Mouse (Mus musculus) testis, adult 2 months (tissue): ENCODE measurements around the gene Ank. TPM values are rescaled to one million over a fixed set of nuclear protein-coding genes. Genes with fewer than 3 reads are reported as not detected.
A peak's percentile ranks its signal among the peaks of the same experiment; 100 is the strongest.

Experiments used
- H3K27ac ChIP-seq: fragments of 200-500 bp; 2 replicates; pipeline ENCODE4 v1.5.1; 2012; ENCODE audit warnings: low read depth, low read length; ENCODE audit not compliant: control insufficient read depth, insufficient read depth
- H3K27me3 ChIP-seq: fragments of 200-500 bp; 2 replicates; pipeline ENCODE4 v1.6.1; 2012; ENCODE audit warnings: mild to moderate bottlenecking, low read length, moderate library complexity; ENCODE audit not compliant: control insufficient read depth, insufficient read depth
- H3K36me3 ChIP-seq: fragments of 200-500 bp; 2 replicates; pipeline ENCODE4 v1.6.1; 2012; ENCODE audit warnings: mild to moderate bottlenecking, low read length; ENCODE audit not compliant: control insufficient read depth, insufficient read depth
- H3K4me1 ChIP-seq: fragments of 200-500 bp; 2 replicates; pipeline ENCODE4 v1.6.1; 2012; ENCODE audit warnings: low read length; ENCODE audit not compliant: control insufficient read depth, insufficient read depth
- H3K4me3 ChIP-seq: fragments of 200-500 bp; 2 replicates; pipeline ENCODE4 v1.5.1; 2012; ENCODE audit warnings: low read depth, mild to moderate bottlenecking, low read length, moderate library complexity, mixed read lengths; ENCODE audit not compliant: control insufficient read depth
- CTCF ChIP-seq: fragments of 200-500 bp; IDR thresholded peaks from 2 replicates; pipeline ENCODE4 v1.5.1; 2012; ENCODE audit warnings: low read depth, mild to moderate bottlenecking, inconsistent platforms, low read length, moderate library complexity; ENCODE audit not compliant: control insufficient read depth, insufficient read depth, insufficient replicate concordance
- POLR2A ChIP-seq: fragments of 200-500 bp; IDR thresholded peaks from 2 replicates; pipeline ENCODE4 v1.6.1; 2012; ENCODE audit warnings: low read depth, mild to moderate bottlenecking, inconsistent platforms, low read length, moderate library complexity; ENCODE audit not compliant: control insufficient read depth
- polyA plus RNA-seq: library from polyadenylated mRNA; depleted of rRNA; stranded (reverse); fragments of >200 nt; gene quantifications from 2 replicates; pipeline ENCODE4 v1.2.3, GENCODE M21; 2012

Gene Ank
- polyA plus RNA-seq, 1 experiment: 9.1 TPM

- Histone ChIP-seq H3K4me1 (no peaks in the 10 kb centered on the region), H3K27me3 (no peaks in the 10 kb centered on the region), H3K4me3 (no peak overlapping the region), H3K27ac (no peak overlapping the region), H3K36me3 (no peaks in the 10 kb centered on the region)
- TF ChIP-seq POLR2A (no peak), CTCF (no peak)
Observed at GRCm38 (mm10) chr15:27508169-27508568, 41.7 kb downstream of the Ank start.

- no peaks in the 10 kb centered on the region for H3K27me3 ChIP-seq
- no peaks in the 10 kb centered on the region for H3K36me3 ChIP-seq
- H3K4me1 ChIP-seq: no peaks in the 10 kb centered on the region
- no peak for TF ChIP-seq CTCF
- TF ChIP-seq POLR2A: no peak
- no peak overlapping the region for H3K4me3 ChIP-seq
- no peak overlapping the region for H3K27ac ChIP-seq
Observed at GRCm38 (mm10) chr15:27508982-27509381, 42.5 kb downstream of the Ank start.

- H3K27me3 ChIP-seq: no peaks in the 10 kb centered on the region
- no peaks in the 10 kb centered on the region; the same call in 1 of the 2 replicates for H3K4me1 ChIP-seq
- TF ChIP-seq CTCF (no peak), POLR2A (no peak)
- H3K36me3 ChIP-seq: no peaks in the 10 kb centered on the region
- peak overlapping the region; percentile 12 for H3K4me3 ChIP-seq
- H3K27ac ChIP-seq: peak overlapping the region; percentile 25
Observed at GRCm38 (mm10) chr15:27516927-27517326, 50.5 kb downstream of the Ank start.

- H3K36me3 ChIP-seq: no peaks in the 10 kb centered on the region
- TF ChIP-seq CTCF (no peak), POLR2A (no peak)
- H3K27ac ChIP-seq: no peak overlapping the region
- H3K27me3 ChIP-seq: no peaks in the 10 kb centered on the region
- H3K4me3 ChIP-seq: peak overlapping the region; percentile 66
- H3K4me1 ChIP-seq: no peaks in the 10 kb centered on the region; the same call in 1 of the 2 replicates
Observed at GRCm38 (mm10) chr15:27518026-27518425, 51.5 kb downstream of the Ank start.

- H3K4me3 ChIP-seq: no peak overlapping the region
- TF ChIP-seq POLR2A: no peak
- no peak for TF ChIP-seq CTCF
- H3K27ac ChIP-seq: no peak overlapping the region
- no peaks in the 10 kb centered on the region for H3K36me3 ChIP-seq
- no peaks in the 10 kb centered on the region for H3K27me3 ChIP-seq
- no peaks in the 10 kb centered on the region; the same call in 1 of the 2 replicates for H3K4me1 ChIP-seq
Observed at GRCm38 (mm10) chr15:27519857-27520256, 53.4 kb downstream of the Ank start.

- TF ChIP-seq POLR2A (no peak), CTCF (no peak)
- Histone ChIP-seq H3K4me3 (no peak overlapping the region), H3K27me3 (no peaks in the 10 kb centered on the region), H3K36me3 (no peaks in the 10 kb centered on the region), H3K4me1 (no peaks in the 10 kb centered on the region), H3K27ac (no peak overlapping the region)
Observed at GRCm38 (mm10) chr15:27525233-27526005, 58.9 kb downstream of the Ank start.

GRCm38 (mm10) chr15:27528896-27529295 lies 62.4 kb downstream of the Ank start:
- no peaks in the 10 kb centered on the region for H3K4me1 ChIP-seq
- no peak for TF ChIP-seq CTCF
- TF ChIP-seq POLR2A: no peak
- no peak overlapping the region for H3K27ac ChIP-seq
- H3K27me3 ChIP-seq: no peaks in the 10 kb centered on the region
- H3K4me3 ChIP-seq: no peak overlapping the region
- H3K36me3 ChIP-seq: no peaks in the 10 kb centered on the region

GRCm38 (mm10) chr15:27530023-27530422 lies 63.5 kb downstream of the Ank start:
- Histone ChIP-seq H3K4me3 (no peak overlapping the region), H3K27ac (no peak overlapping the region), H3K27me3 (no peaks in the 10 kb centered on the region), H3K36me3 (no peaks in the 10 kb centered on the region), H3K4me1 (no peaks in the 10 kb centered on the region)
- no peak for TF ChIP-seq CTCF
- TF ChIP-seq POLR2A: no peak
